Mouse (Mus musculus): ENCODE measurements around the gene Tmem145. TPM values are rescaled to one million over a fixed set of nuclear protein-coding genes. Genes with fewer than 3 reads are reported as not detected.
"Not testable (repeated sequence)": the region's sequence is repeated elsewhere in the genome, so short reads cannot be mapped to it uniquely, and the experiment has no call there.

The Tmem145 gene
- 41.1 and 47.1 TPM in 2 replicates for polyA plus RNA-seq (2015; fragmentation: Nextera tagmentation; extraction: Ambion mirVana)

- H3K36me3 ChIP-seq = peaks cover 14% of the 10 kb centered on the region; the same call in 1 of the 2 replicates
- H3K4me2 ChIP-seq (replicated peaks) = peak within 1 kb of the TSS; percentile 73
- peak; percentile 82 for ATAC-seq
- H3K9ac ChIP-seq (replicated peaks) = peak within 1 kb of the TSS; percentile 81
- H3K27ac ChIP-seq = peak within 1 kb of the TSS; percentile 88
- peak within 1 kb of the TSS; percentile 55 for H3K4me3 ChIP-seq (replicated peaks)
- under 1% methylated on average over 47 of the region's 47 CpGs for WGBS
- H3K4me1 ChIP-seq (replicated peaks) = peaks cover 14% of the 10 kb centered on the region
- no peaks in the 10 kb centered on the region for H3K9me3 ChIP-seq
- peaks cover 23% of the 10 kb centered on the region for H3K27me3 ChIP-seq
These were observed at the start of gene Tmem145 for GRCm38 (mm10) chr7:25305956-25306613. TSS of gene Tmem145 (plus strand) at chr7:25306106.

- H3K27ac ChIP-seq = no peak overlapping the region
These were observed 44.0 kb upstream of the Tmem145 start for GRCm38 (mm10) chr7:25261896-25262295.

GRCm38 (mm10) chr7:25263968-25264870 lies 41.7 kb upstream of the Tmem145 start:
- Histone ChIP-seq H3K4me2 (replicated peaks) (no peak overlapping the region), H3K27me3 (0 out of 2 replicates have a peak, but pooled peaks cover 3% of the 10 kb centered on the region), H3K27ac (no peak overlapping the region), H3K9me3 (no peaks in the 10 kb centered on the region), H3K9ac (replicated peaks) (no peak overlapping the region), H3K36me3 (no peaks in the 10 kb centered on the region), H3K4me1 (replicated peaks) (peaks cover 11% of the 10 kb centered on the region), H3K4me3 (replicated peaks) (no peak overlapping the region)
- ATAC-seq = no peak
- WGBS = 29% methylated on average over 17 of the region's 17 CpGs

More at GRCm38 (mm10) chr7:25261896-25262295, 44.0 kb upstream of the Tmem145 start:
- 82% methylated on average over 1 of the region's 1 CpGs for WGBS
- no peak overlapping the region for H3K4me3 ChIP-seq (replicated peaks)
- no peaks in the 10 kb centered on the region for H3K9me3 ChIP-seq
- no peaks in the 10 kb centered on the region for H3K36me3 ChIP-seq
- H3K27me3 ChIP-seq = 0 out of 2 replicates have a peak, but pooled peaks cover 3% of the 10 kb centered on the region
- no peak overlapping the region for H3K9ac ChIP-seq (replicated peaks)
- ATAC-seq = no peak
- H3K4me2 ChIP-seq (replicated peaks) = no peak overlapping the region
- peaks cover 2% of the 10 kb centered on the region for H3K4me1 ChIP-seq (replicated peaks)

GRCm38 (mm10) chr7:25265743-25266142 lies 40.2 kb upstream of the Tmem145 start:
- H3K27me3 ChIP-seq; H3K27ac ChIP-seq; H3K9me3 ChIP-seq; H3K4me2 ChIP-seq (replicated peaks); H3K36me3 ChIP-seq; ATAC-seq; H3K9ac ChIP-seq (replicated peaks); H3K4me3 ChIP-seq (replicated peaks): not testable (repeated sequence)
- WGBS = 88% methylated on average over 5 of the region's 5 CpGs
- H3K4me1 ChIP-seq (replicated peaks) = peaks cover 27% of the 10 kb centered on the region

GRCm38 (mm10) chr7:25266180-25266962 lies 39.5 kb upstream of the Tmem145 start:
- Histone ChIP-seq H3K9ac (replicated peaks) (no peak overlapping the region), H3K36me3 (peaks cover 7% of the 10 kb centered on the region), H3K9me3 (no peaks in the 10 kb centered on the region), H3K4me2 (replicated peaks) (peak overlapping the region; percentile 55), H3K27ac (no peak overlapping the region), H3K4me3 (replicated peaks) (no peak overlapping the region), H3K4me1 (replicated peaks) (peaks cover 28% of the 10 kb centered on the region), H3K27me3 (0 out of 2 replicates have a peak, but pooled peaks cover 3% of the 10 kb centered on the region)
- 90% methylated on average over 8 of the region's 8 CpGs for WGBS
- no peak for ATAC-seq

GRCm38 (mm10) chr7:25267301-25267750 lies 38.6 kb upstream of the Tmem145 start, which contains the start of gene Cic:
TSS of gene Cic (plus strand) at chr7:25267704.
- peak within 1 kb of the TSS; percentile 72 for H3K4me2 ChIP-seq (replicated peaks)
- ATAC-seq = peak; percentile 80

GRCm38 (mm10) chr7:25267751-25268463 lies 38.0 kb upstream of the Tmem145 start:
- H3K4me1 ChIP-seq (replicated peaks) = peaks cover 28% of the 10 kb centered on the region
- H3K27ac ChIP-seq = peak overlapping the region; percentile 91
- peak; percentile 96 for ATAC-seq
- WGBS = under 1% methylated on average over 33 of the region's 33 CpGs
- H3K9me3 ChIP-seq = no peaks in the 10 kb centered on the region
- H3K27me3 ChIP-seq = 0 out of 2 replicates have a peak, but pooled peaks cover 3% of the 10 kb centered on the region
- H3K4me3 ChIP-seq (replicated peaks) = peak overlapping the region; percentile 77
- peak overlapping the region; percentile 72 for H3K4me2 ChIP-seq (replicated peaks)
- peaks cover 22% of the 10 kb centered on the region for H3K36me3 ChIP-seq
- peak overlapping the region; percentile 88 for H3K9ac ChIP-seq (replicated peaks)

More at GRCm38 (mm10) chr7:25267301-25267750, 38.6 kb upstream of the Tmem145 start, which contains the start of gene Cic:
- H3K9me3 ChIP-seq = no peaks in the 10 kb centered on the region
- 1% methylated on average over 29 of the region's 29 CpGs for WGBS
- peak within 1 kb of the TSS; percentile 77 for H3K4me3 ChIP-seq (replicated peaks)
- 0 out of 2 replicates have a peak, but pooled peaks cover 3% of the 10 kb centered on the region for H3K27me3 ChIP-seq
- H3K9ac ChIP-seq (replicated peaks) = peak within 1 kb of the TSS; percentile 88
- peaks cover 17% of the 10 kb centered on the region for H3K36me3 ChIP-seq
- H3K27ac ChIP-seq = peak within 1 kb of the TSS; percentile 91
- H3K4me1 ChIP-seq (replicated peaks) = peaks cover 28% of the 10 kb centered on the region

GRCm38 (mm10) chr7:25268588-25268987 lies 37.3 kb upstream of the Tmem145 start:
- WGBS = 6% methylated on average over 7 of the region's 7 CpGs
- ATAC-seq = peak; percentile 0; the same call in 1 of the 2 replicates

GRCm38 (mm10) chr7:25269029-25269428 lies 36.9 kb upstream of the Tmem145 start:
- no peak for ATAC-seq
- Histone ChIP-seq H3K27me3 (0 out of 2 replicates have a peak, but pooled peaks cover 3% of the 10 kb centered on the region), H3K9ac (replicated peaks) (peak overlapping the region; percentile 88), H3K36me3 (peaks cover 34% of the 10 kb centered on the region), H3K27ac (peak overlapping the region; percentile 89; the same call in 1 of the 2 replicates), H3K4me2 (replicated peaks) (peak overlapping the region; percentile 72), H3K4me3 (replicated peaks) (peak overlapping the region; percentile 77), H3K4me1 (replicated peaks) (peaks cover 38% of the 10 kb centered on the region), H3K9me3 (no peaks in the 10 kb centered on the region)
- WGBS = 51% methylated on average over 4 of the region's 4 CpGs

More at GRCm38 (mm10) chr7:25268588-25268987, 37.3 kb upstream of the Tmem145 start:
- Histone ChIP-seq H3K4me3 (replicated peaks) (peak overlapping the region; percentile 77), H3K36me3 (peaks cover 29% of the 10 kb centered on the region), H3K27ac (peak overlapping the region; percentile 89), H3K9ac (replicated peaks) (peak overlapping the region; percentile 88), H3K4me1 (replicated peaks) (peaks cover 33% of the 10 kb centered on the region), H3K9me3 (no peaks in the 10 kb centered on the region), H3K4me2 (replicated peaks) (peak overlapping the region; percentile 72), H3K27me3 (0 out of 2 replicates have a peak, but pooled peaks cover 3% of the 10 kb centered on the region)

- WGBS = 83% methylated on average over 8 of the region's 8 CpGs
- H3K9ac ChIP-seq (replicated peaks) = peak overlapping the region; percentile 88
- no peaks in the 10 kb centered on the region for H3K27me3 ChIP-seq
- no peak overlapping the region for H3K27ac ChIP-seq
- H3K9me3 ChIP-seq = no peaks in the 10 kb centered on the region
- peak overlapping the region; percentile 77 for H3K4me3 ChIP-seq (replicated peaks)
- peak overlapping the region; percentile 72 for H3K4me2 ChIP-seq (replicated peaks)
- ATAC-seq = no peak
- H3K4me1 ChIP-seq (replicated peaks) = peaks cover 44% of the 10 kb centered on the region
- peaks cover 38% of the 10 kb centered on the region for H3K36me3 ChIP-seq
These were observed 36.2 kb upstream of the Tmem145 start for GRCm38 (mm10) chr7:25269545-25270271.
